Mouse (Mus musculus): ENCODE results near the gene Tent4a. TPM values are rescaled to one million over a fixed set of nuclear protein-coding genes. Genes with fewer than 3 reads are reported as not detected.
A peak's percentile ranks its signal among the peaks of the same experiment; 100 is the strongest.
"Not testable (repeated sequence)": the region's sequence is repeated elsewhere in the genome, so short reads cannot be mapped to it uniquely, and the experiment has no call there.

Gene Tent4a
- polyA plus RNA-seq (2016; fragmentation: Nextera tagmentation; extraction: Ambion mirVana): 4.8 TPM in 2 replicates

- H3K4me3 ChIP-seq: peak within 1 kb of the TSS; percentile 97
- peaks cover 18% of the 10 kb centered on the region for H3K36me3 ChIP-seq
- H3K27me3 ChIP-seq (ENCODE audit: insufficient read depth, poor library complexity, severe bottlenecking): no peaks in the 10 kb centered on the region
- DNase-seq (ENCODE audit: low spot score): no peak
- peak within 1 kb of the TSS; percentile 99 for H3K27ac ChIP-seq
- no peaks in the 10 kb centered on the region for H3K9me3 ChIP-seq
- H3K4me1 ChIP-seq (replicated peaks): peaks cover 71% of the 10 kb centered on the region
- under 1% methylated on average over 56 of the region's 57 CpGs for WGBS
Observed at GRCm38 (mm10) chr13:69534334-69534653, at the start of gene Tent4a. Tent4a (minus strand) TSS chr13:69534617.

- H3K4me3 ChIP-seq: no peak overlapping the region
- DNase-seq (ENCODE audit: low spot score): no peak
- WGBS: 89% methylated on average over 6 of the region's 6 CpGs
- no peaks in the 10 kb centered on the region for H3K27me3 ChIP-seq (ENCODE audit: insufficient read depth, poor library complexity, severe bottlenecking)
- H3K27ac ChIP-seq: no peak overlapping the region
- 0 out of 2 replicates have a peak, but pooled peaks cover 6% of the 10 kb centered on the region for H3K4me1 ChIP-seq (replicated peaks)
- H3K36me3 ChIP-seq: no peaks in the 10 kb centered on the region; the same call in 1 of the 2 replicates
- H3K9me3 ChIP-seq: no peaks in the 10 kb centered on the region
Observed at GRCm38 (mm10) chr13:69583591-69583990, 49.2 kb upstream of the Tent4a start.

GRCm38 (mm10) chr13:69582411-69582810 is 48.0 kb upstream of the Tent4a start:
- WGBS: 86% methylated on average over 6 of the region's 6 CpGs
- Histone ChIP-seq H3K36me3 (no peaks in the 10 kb centered on the region; the same call in 1 of the 2 replicates), H3K27ac (no peak overlapping the region), H3K27me3 (ENCODE audit: insufficient read depth, poor library complexity, severe bottlenecking) (no peaks in the 10 kb centered on the region), H3K4me3 (no peak overlapping the region), H3K4me1 (replicated peaks) (no peaks in the 10 kb centered on the region), H3K9me3 (no peaks in the 10 kb centered on the region)
- DNase-seq (ENCODE audit: low spot score): no peak

- WGBS: 89% methylated on average over 16 of the region's 16 CpGs
- Histone ChIP-seq H3K4me1 (replicated peaks) (no peaks in the 10 kb centered on the region), H3K27me3 (ENCODE audit: insufficient read depth, poor library complexity, severe bottlenecking) (no peaks in the 10 kb centered on the region), H3K4me3 (no peak overlapping the region), H3K27ac (no peak overlapping the region), H3K36me3 (no peaks in the 10 kb centered on the region), H3K9me3 (no peaks in the 10 kb centered on the region)
- no peak for DNase-seq (ENCODE audit: low spot score)
Observed at GRCm38 (mm10) chr13:69577181-69577834, 42.9 kb upstream of the Tent4a start.

- Histone ChIP-seq H3K27me3 (ENCODE audit: insufficient read depth, poor library complexity, severe bottlenecking) (no peaks in the 10 kb centered on the region), H3K36me3 (no peaks in the 10 kb centered on the region), H3K9me3 (no peaks in the 10 kb centered on the region), H3K4me1 (replicated peaks) (no peaks in the 10 kb centered on the region), H3K4me3 (no peak overlapping the region), H3K27ac (no peak overlapping the region)
- WGBS: 64% methylated on average over 11 of the region's 11 CpGs
- no peak for DNase-seq (ENCODE audit: low spot score)
Observed at GRCm38 (mm10) chr13:69576676-69577075, 42.3 kb upstream of the Tent4a start.

- Histone ChIP-seq H3K9me3 (no peaks in the 10 kb centered on the region), H3K27me3 (ENCODE audit: insufficient read depth, poor library complexity, severe bottlenecking) (no peaks in the 10 kb centered on the region), H3K27ac (no peak overlapping the region), H3K4me1 (replicated peaks) (no peaks in the 10 kb centered on the region), H3K4me3 (no peak overlapping the region), H3K36me3 (no peaks in the 10 kb centered on the region)
- DNase-seq (ENCODE audit: low spot score): no peak
- WGBS: 91% methylated on average over 3 of the region's 3 CpGs
Observed at GRCm38 (mm10) chr13:69572594-69572993, 38.2 kb upstream of the Tent4a start.

GRCm38 (mm10) chr13:69569201-69569600 is 34.8 kb upstream of the Tent4a start:
- WGBS: 86% methylated on average over 9 of the region's 9 CpGs
- Histone ChIP-seq H3K27me3 (ENCODE audit: insufficient read depth, poor library complexity, severe bottlenecking) (no peaks in the 10 kb centered on the region), H3K36me3 (no peaks in the 10 kb centered on the region), H3K4me1 (replicated peaks) (no peaks in the 10 kb centered on the region), H3K27ac (no peak overlapping the region), H3K4me3 (no peak overlapping the region), H3K9me3 (no peaks in the 10 kb centered on the region)
- no peak for DNase-seq (ENCODE audit: low spot score)

GRCm38 (mm10) chr13:69565401-69565800 is 31.0 kb upstream of the Tent4a start:
- H3K4me3 ChIP-seq: not testable (repeated sequence)

GRCm38 (mm10) chr13:69564573-69564972 is 30.2 kb upstream of the Tent4a start:
- H3K4me3 ChIP-seq: no peak overlapping the region
- H3K27me3 ChIP-seq (ENCODE audit: insufficient read depth, poor library complexity, severe bottlenecking): no peaks in the 10 kb centered on the region
- no peaks in the 10 kb centered on the region for H3K36me3 ChIP-seq
- peaks cover 11% of the 10 kb centered on the region for H3K4me1 ChIP-seq (replicated peaks)
- DNase-seq (ENCODE audit: low spot score): no peak
- H3K9me3 ChIP-seq: no peaks in the 10 kb centered on the region
- no peak overlapping the region for H3K27ac ChIP-seq

More at GRCm38 (mm10) chr13:69565401-69565800, 31.0 kb upstream of the Tent4a start:
- WGBS: 87% methylated on average over 4 of the region's 4 CpGs
- H3K27me3 ChIP-seq (ENCODE audit: insufficient read depth, poor library complexity, severe bottlenecking); DNase-seq (ENCODE audit: low spot score); H3K27ac ChIP-seq; H3K9me3 ChIP-seq; H3K36me3 ChIP-seq; H3K4me1 ChIP-seq (replicated peaks): not testable (repeated sequence)

GRCm38 (mm10) chr13:69563905-69564304 is 29.5 kb upstream of the Tent4a start:
- Histone ChIP-seq H3K27me3 (ENCODE audit: insufficient read depth, poor library complexity, severe bottlenecking) (no peaks in the 10 kb centered on the region), H3K4me1 (replicated peaks) (peaks cover 16% of the 10 kb centered on the region), H3K27ac (no peak overlapping the region), H3K36me3 (no peaks in the 10 kb centered on the region), H3K9me3 (no peaks in the 10 kb centered on the region), H3K4me3 (no peak overlapping the region)
- no peak for DNase-seq (ENCODE audit: low spot score)
- 86% methylated on average over 3 of the region's 3 CpGs for WGBS

- no peak overlapping the region for H3K4me3 ChIP-seq
- no peaks in the 10 kb centered on the region for H3K27me3 ChIP-seq (ENCODE audit: insufficient read depth, poor library complexity, severe bottlenecking)
- H3K9me3 ChIP-seq: no peaks in the 10 kb centered on the region
- H3K36me3 ChIP-seq: no peaks in the 10 kb centered on the region
- peaks cover 16% of the 10 kb centered on the region for H3K4me1 ChIP-seq (replicated peaks)
- DNase-seq (ENCODE audit: low spot score): no peak
- no peak overlapping the region for H3K27ac ChIP-seq
- WGBS: 71% methylated on average over 12 of the region's 12 CpGs
Observed at GRCm38 (mm10) chr13:69562654-69563574, 28.5 kb upstream of the Tent4a start.

GRCm38 (mm10) chr13:69562004-69562403 is 27.6 kb upstream of the Tent4a start:
- no peak overlapping the region for H3K27ac ChIP-seq
- 84% methylated on average over 9 of the region's 9 CpGs for WGBS
- peaks cover 16% of the 10 kb centered on the region for H3K4me1 ChIP-seq (replicated peaks)
- no peaks in the 10 kb centered on the region for H3K36me3 ChIP-seq
- H3K4me3 ChIP-seq: no peak overlapping the region
- no peaks in the 10 kb centered on the region for H3K9me3 ChIP-seq
- H3K27me3 ChIP-seq (ENCODE audit: insufficient read depth, poor library complexity, severe bottlenecking): no peaks in the 10 kb centered on the region
- DNase-seq (ENCODE audit: low spot score): no peak

- no peaks in the 10 kb centered on the region for H3K36me3 ChIP-seq
- peaks cover 16% of the 10 kb centered on the region for H3K4me1 ChIP-seq (replicated peaks)
- WGBS: 55% methylated on average over 13 of the region's 13 CpGs
- H3K27me3 ChIP-seq (ENCODE audit: insufficient read depth, poor library complexity, severe bottlenecking): no peaks in the 10 kb centered on the region
- DNase-seq (ENCODE audit: low spot score): no peak
- peak overlapping the region; percentile 75; the same call in 1 of the 2 replicates for H3K27ac ChIP-seq
- H3K9me3 ChIP-seq: no peaks in the 10 kb centered on the region
- H3K4me3 ChIP-seq: no peak overlapping the region
Observed at GRCm38 (mm10) chr13:69559291-69559961, 25.0 kb upstream of the Tent4a start.
